Mouse (Mus musculus): Measurements from ENCODE around the gene Dpp7.

Gene Dpp7

DNA sequence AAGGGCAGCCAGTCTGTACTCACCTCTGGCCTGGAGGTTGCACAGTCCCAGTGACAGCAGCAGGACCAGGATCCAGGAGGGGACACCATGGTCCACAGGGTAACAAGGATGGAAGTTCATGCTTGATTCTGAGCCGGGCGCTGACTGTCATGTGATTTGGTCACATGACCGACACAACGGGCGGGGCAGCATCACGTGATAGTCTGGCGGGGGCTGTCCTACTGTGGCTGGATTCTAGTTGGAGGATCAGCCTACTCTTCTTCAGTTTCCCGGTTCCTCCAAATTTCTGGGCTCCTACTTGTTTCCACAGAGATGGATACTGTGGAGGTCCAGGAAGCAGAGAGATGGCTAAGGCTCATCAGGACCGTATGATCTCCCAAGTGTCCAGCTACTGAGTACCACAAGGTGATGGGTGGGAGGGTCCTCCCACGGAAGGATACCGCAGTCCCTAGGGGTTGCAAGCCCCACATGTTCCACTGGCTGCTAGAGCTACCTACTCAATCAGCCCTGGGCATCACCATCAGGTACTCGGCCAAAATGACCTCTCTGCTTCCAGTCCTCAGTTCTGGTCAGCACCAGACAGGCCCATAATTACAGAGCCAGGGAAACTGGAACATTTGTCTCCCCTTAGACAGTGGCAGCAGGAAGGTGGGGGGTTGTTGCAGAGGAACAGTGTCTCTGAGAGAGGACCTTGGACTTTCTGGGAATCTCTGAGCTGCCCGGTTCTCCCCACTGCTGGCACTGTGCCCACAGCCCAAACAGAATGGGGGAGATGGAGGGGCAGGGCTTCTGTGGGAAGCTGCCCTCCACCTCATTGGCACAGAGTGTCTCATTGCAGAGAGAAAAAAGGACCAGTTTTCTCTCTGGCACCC is at the start of gene Dpp7:
TSS of gene Dpp7 (minus strand) at position 152 of the 872 bp plus-strand sequence.
- no peak for DNase-seq (ENCODE audit: extremely low read depth, low read depth, low spot score)

DNA sequence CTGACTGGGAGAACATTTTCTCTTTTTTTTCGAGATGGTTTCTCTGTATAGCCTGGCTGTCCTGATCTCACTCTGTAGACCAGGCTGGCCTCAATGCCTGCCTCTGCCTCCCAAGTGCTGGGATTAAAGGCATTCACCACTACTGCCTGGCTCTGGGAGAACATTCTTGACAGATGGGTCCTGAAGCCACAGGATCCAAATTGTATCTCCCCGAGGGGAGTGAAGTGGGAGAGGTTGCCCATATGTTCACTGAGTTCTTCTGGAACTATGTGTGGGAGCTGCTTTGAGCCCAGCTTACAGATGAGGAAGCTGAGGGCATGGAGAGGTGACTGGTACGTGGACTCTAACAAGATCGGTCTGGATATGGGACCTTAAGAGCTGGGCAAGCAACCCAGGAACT is 47.8 kb upstream of the Dpp7 start:
- no peak for DNase-seq (ENCODE audit: extremely low read depth, low read depth, low spot score)

DNA sequence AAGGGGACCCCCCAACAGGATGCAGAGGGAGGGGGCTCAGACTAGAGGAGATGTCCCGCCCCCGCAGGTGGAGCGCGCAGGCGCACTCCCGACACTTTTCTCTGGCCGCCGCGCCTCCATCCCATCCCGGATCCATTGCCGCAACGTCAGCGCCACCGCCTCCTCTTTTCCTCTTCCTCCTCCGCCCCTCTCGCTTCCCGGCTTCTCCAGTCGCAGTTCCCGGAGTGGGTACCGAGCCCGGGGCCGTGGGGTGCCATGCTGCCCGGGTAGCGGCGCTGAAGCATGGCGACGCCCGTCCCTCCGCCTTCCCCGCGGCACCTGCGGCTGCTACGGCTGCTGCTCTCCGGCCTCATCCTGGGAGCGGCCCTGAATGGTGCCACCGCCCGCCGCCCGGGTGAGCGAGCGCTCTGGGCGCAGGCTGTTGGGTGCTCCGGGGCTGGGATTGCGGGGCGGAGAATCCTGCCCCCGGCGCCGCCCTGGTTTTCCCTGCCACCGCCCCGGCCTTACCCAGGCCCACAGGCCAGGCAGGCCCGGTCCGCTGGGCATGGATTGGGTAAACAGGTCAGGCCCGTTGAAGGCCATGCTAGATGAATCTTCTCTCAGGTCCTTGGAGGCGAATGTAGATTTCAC is 46.9 kb upstream of the Dpp7 start:
- DNase-seq (ENCODE audit: extremely low read depth, low read depth, low spot score) = no peak

DNA sequence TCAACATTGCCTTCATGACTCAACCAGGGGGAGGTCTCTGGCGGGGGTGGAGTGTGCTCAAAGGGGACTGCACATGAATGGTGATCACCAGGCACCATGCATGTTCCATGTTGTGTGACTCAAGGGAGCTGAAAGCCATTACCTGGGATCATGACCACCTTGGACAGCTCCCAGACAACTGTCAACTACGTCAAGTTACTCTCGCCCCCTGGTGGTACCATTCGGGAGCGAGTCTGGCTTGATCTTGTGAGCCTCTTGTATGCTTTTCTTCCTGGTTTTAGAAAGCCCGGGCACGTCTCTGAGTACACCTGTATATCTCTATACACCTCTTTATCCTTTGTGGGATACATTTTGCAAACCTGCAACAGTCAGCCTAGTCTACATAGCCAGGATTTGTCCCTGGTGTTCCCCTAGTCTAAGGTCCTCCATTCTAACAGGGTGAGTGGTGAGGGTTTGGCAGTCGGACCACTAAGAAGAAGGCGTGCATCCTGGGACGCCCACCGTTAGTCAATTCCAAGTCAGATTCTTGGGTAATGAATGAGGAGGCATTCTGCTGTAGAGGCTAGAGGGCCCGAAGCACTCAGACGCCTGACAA is 46.3 kb upstream of the Dpp7 start:
- no peak for DNase-seq (ENCODE audit: extremely low read depth, low read depth, low spot score)

DNA sequence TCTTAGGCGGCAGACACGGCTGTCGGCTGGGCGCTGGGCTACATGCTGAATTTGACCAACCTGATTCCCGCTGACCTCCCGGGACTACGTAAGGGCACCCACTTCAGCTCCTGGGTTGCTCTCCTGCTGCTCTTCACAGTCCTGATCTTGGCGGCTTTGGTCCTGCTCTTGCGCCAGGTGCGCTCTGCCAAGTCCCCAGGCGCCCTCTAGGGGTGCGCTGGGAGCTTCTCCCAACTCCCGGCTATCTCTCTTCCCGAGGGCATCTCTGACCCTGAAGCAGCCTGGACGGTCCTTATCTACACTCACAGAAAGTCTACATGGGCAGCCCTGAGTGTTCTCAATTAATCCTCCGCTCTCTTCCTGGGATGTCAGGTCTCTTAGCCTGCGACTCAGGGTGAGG is 44.6 kb upstream of the Dpp7 start:
- no peak for DNase-seq (ENCODE audit: extremely low read depth, low read depth, low spot score)

DNA sequence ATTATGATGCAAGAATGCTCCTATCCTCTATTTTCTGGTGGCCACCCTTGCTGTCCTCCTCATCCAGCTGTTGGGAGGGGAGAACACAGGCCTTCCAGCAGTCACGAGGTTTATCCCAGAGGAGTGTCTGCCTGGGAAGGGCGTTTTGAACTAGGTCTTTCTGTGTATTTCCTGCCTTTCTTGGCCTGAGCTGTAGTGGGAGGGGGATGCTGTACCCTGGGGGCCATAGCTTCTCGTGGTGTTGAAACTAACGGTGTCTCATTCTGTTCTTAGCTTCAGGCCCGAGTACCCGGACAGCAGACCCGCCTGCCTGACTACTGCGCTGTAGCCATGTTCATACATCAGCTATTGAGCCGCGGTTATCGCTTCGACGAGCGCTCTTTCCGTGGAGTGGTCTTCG is 44.1 kb upstream of the Dpp7 start:
- DNase-seq (ENCODE audit: extremely low read depth, low read depth, low spot score) = no peak

DNA sequence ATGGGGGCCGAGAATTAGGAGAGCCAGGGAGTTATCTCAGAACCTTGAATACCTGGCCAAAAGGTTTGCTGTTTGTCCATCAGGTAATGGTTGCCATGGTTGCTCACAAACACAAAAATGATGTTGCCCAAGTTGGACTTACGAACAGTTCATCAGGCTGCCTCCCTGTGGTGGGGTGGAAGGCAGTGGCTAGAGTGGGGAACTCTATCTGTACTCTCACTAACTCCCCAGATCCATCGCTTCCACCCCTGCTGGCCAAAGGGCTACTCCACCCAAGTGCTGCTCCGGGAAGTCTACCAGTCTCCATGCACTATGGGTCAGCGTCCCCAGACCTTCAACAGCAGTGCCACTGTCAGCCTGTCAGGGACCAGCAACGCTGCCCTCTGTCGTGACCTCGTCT is 42.9 kb upstream of the Dpp7 start, which contains the start of gene Npdc1:
TSS of gene Npdc1 (plus strand) at position 301 of the 400 bp plus-strand sequence.
- DNase-seq (ENCODE audit: extremely low read depth, low read depth, low spot score) = no peak

DNA sequence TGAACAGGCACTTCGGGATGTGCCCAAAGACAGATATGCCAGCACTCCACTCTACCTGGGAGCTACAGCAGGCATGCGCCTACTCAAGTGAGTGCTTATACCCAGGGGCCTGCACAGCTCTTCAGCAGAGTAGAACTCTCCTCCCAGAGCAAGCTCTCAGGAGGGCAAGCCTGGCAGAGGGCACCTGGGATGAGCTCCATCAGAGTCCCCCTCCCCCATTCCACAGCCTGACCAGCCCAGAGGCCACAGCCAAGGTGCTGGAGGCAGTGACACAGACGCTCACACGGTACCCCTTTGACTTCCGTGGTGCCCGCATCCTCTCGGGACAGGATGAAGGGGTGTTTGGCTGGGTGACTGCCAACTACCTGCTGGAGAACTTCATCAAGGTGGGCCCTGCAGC is 41.9 kb upstream of the Dpp7 start:
- DNase-seq (ENCODE audit: extremely low read depth, low read depth, low spot score) = no peak

DNA sequence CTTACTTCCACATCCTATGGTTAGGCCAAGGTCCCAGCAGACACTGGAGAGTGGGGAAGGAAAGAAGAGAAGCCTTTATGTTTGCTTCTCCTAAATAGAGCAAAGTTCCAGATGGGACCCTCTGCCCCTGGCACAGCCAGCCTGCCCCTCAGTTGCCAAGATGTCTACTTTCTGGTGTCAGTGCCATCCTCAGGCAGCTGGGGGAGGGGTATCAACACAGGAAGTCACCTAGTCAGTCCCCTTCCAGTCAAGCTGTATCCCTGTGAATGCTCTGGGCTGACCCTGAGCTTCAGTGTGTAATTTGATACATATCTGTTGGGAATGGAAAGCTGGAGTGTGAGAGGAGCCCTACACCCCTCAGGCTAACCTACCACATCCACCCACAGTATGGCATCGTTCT is 40.9 kb upstream of the Dpp7 start:
- no peak for DNase-seq (ENCODE audit: extremely low read depth, low read depth, low spot score)

DNA sequence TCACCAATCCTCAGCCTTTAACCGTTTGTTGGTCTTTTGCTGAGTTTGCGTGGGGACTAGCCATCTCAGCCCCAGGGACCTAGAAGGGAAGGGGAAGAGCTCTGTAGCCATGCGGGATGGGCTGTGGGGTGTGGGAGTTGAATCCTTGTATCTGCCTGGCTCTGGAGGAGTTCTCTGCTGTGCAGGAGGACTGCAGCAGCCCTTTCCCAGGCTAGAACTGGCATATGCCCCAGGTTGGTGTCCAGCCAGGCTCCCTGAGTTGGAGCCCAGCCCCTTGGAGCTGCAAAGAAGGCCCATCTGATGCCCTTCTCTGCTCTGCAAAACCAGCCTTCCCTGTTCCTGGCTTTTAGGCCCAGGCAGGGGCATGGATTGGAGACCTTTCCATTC is 40.4 kb upstream of the Dpp7 start:
- no peak for DNase-seq (ENCODE audit: extremely low read depth, low read depth, low spot score)

DNA sequence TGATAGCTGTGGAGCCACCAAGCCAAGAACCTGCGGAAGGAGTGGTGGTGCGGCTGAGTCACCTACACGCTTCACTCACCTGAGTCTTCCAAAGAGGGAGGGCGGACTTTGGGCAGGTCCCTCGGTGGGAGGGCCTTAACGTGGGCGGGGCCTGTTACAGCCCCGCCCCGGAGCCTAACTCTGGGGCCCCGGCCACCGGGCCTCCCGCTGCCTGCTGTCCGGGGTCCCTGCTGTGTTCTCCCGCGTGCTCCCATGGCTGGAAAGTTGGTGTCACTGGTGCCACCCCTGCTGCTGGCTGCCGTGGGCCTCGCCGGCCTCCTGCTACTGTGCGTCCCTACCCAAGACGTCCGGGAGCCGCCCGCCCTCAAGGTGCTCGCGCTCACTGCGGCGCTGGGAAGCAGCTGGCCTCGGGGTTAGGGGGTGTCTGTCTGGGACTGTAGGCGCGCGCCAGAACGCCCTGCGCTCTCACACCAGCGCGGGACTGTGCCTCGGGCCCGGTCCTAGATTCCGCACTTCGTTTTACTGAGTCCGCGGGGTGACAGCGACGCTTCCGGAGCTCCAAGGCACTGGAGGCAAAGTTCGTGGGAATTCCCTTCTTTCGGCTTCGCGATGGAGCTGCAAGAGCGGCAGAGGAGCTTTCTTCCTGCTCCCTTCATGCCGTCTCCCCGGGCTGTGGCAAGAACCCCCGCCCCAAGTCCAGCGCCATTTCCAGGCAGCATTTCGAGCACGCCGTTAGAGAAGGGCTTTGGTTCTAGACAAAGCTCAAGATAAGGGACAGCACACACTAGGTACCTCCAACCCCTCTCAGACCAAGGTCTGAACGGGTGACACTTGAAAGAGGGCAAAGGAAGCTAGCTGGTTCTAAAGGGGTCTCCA is 39.8 kb upstream of the Dpp7 start, which contains the start of gene Entpd2:
TSS of gene Entpd2 (plus strand) at position 154 of the 876 bp plus-strand sequence.
- peak; percentile 31 for DNase-seq (ENCODE audit: extremely low read depth, low read depth, low spot score)

DNA sequence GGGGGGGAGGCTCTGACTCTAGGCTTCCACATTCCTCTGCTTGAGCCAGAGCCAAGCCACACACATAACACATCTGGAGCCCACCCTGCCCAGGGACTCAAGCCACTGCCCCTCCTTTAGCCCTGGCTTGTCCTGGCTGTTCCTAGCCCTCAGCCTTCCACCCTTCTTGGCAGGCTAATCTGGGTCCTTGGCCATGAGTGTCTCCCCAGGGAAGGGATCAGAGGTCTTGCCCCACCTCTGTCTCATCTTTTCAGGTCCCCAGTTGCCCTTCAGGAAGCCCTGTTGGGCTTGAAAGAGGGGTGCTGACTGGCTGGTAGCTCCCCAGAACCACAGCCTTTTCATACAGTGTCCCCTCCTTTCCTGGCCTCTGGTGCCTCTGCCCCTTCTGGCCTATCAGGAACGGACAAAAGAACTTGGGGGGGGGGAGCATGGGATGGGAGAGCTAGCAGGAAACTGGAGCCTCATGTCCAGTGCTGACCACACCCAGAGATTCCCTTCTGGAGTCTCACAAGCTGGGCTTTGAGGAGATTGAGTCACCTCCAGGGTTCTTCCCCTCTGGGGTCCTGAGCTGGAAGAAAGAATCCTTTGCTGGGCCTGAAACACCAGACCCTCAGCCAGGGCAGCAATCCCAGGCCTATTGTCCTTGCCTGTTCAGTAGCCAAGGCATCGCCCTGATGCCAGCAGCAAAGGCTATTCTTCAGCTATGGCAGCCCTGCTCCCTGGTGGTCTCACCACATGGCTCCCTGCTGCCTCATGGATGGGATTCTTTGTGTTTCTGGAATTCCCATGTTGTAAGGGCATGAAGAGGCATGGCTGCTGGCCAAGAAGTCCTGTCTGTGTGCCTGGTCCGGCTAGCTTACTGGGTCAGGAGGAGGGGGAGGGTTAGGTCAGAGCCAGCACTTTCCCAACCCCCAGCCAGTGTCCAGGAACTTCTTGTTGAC is 38.4 kb upstream of the Dpp7 start:
- DNase-seq (ENCODE audit: extremely low read depth, low read depth, low spot score) = no peak

DNA sequence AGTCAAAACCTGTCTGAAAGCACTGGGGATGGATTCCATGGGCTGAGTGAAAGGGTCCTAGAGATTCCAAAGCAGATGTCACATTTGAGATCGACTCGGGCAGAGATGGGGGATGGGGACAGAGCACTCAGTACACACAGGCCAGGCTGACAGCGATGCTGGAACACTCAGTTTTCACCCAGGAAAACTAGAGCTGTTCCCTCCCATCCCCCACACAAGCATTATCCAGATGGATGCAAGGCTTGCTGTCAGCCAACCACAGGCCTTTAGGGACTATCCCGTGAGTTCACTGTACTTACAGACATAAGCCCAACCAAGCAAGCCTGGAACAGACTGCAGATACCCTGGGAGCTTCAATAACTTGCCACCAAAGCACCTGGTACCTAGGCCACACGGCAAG is 35.1 kb upstream of the Dpp7 start:
- DNase-seq (ENCODE audit: extremely low read depth, low read depth, low spot score) = no peak

DNA sequence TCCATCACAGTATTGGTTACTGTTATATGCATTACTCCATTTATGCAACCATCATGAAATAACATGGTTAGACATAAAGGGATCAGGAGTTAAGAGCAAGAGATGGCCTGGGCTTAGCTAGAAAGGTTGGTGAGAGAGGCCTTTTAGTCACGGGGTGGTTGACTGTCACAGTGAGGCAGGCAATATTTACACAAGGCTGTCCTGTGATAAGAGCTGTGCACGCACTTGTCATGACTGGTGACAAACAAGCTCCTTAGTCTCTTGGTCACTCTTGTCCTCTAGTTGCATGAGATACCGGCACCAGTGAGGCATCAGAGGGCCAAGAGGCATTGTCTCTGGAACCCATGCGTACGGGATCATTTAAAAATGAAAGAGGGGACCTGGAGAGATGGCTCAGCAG is 28.3 kb upstream of the Dpp7 start:
- no peak for DNase-seq (ENCODE audit: extremely low read depth, low read depth, low spot score)

DNA sequence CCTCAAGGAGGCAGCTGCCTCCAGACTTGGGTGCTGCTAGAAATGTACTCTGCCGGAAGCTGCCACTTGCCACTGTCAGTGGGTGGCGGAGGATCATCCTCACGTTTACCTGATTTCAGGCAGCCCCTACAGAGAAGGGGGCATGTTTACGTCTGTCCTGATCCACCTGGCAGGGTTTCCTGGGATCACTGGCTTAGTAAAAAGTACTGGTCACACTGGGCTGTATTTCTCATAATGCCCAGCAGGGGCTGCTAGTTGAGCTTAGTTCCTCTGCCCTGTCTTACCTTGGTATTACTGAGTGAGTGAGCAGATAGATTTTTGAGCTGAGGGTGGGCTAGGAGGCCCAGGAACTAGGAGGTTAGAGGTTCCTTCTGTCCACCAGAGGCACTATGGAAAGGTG is 20.4 kb upstream of the Dpp7 start:
- DNase-seq (ENCODE audit: extremely low read depth, low read depth, low spot score) = no peak

DNA sequence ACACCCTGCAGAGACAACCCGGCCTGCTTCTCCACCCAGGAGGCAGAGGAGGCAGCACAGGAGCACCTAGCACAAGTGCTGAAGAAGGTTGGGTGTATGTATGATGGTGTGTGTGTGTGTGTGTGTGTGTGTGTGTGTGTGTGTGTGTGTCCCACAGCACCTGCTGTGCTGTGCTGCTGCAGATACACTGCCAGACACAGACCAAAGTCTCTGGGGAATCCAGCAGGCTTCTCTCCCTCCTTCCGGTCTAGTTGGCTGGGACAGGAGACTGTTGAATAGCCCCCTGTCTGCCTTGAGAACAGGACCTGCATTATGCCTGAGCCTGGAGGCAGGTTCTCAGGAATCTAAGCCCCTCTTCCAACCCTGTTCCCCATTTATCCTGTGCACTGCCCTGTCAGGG is 17.3 kb upstream of the Dpp7 start:
- DNase-seq (ENCODE audit: extremely low read depth, low read depth, low spot score) = no peak

DNA sequence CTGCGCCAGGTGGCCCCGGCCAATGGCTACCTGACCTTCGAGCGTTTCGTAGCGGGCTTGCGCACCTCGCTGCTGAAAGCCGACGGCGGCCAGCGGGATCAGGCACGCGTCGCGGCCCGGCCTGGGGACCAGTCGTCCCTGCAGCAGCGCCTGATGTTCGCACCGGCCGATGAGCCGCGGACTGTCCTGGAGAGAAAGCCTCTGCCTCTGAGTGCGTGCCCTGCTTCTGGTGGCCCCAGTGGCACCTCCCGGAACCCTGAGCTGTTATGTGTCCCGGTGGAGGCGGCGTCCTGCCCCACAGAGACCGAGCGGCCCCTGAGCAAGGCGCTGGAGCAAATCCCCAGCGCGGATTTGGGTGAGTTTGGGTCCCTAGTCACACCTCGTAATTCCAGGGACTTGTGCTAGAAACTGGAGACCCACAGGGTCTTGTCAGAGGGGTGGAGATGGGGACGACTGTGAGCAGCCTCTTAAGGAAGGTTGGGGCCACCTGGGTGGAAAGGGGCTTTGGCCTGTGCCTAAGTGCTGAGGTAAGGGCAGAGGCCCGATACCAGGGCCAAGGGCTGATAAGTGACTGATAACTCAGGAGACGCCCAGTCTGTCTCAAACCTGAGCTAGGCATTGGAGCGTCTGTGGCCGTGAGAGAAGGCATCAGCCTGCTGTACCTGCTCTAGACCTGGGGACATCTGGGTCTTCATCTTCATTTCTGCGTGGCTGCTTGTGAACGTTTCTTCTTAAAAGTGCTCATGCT is 16.7 kb upstream of the Dpp7 start:
- DNase-seq (ENCODE audit: extremely low read depth, low read depth, low spot score) = no peak

DNA sequence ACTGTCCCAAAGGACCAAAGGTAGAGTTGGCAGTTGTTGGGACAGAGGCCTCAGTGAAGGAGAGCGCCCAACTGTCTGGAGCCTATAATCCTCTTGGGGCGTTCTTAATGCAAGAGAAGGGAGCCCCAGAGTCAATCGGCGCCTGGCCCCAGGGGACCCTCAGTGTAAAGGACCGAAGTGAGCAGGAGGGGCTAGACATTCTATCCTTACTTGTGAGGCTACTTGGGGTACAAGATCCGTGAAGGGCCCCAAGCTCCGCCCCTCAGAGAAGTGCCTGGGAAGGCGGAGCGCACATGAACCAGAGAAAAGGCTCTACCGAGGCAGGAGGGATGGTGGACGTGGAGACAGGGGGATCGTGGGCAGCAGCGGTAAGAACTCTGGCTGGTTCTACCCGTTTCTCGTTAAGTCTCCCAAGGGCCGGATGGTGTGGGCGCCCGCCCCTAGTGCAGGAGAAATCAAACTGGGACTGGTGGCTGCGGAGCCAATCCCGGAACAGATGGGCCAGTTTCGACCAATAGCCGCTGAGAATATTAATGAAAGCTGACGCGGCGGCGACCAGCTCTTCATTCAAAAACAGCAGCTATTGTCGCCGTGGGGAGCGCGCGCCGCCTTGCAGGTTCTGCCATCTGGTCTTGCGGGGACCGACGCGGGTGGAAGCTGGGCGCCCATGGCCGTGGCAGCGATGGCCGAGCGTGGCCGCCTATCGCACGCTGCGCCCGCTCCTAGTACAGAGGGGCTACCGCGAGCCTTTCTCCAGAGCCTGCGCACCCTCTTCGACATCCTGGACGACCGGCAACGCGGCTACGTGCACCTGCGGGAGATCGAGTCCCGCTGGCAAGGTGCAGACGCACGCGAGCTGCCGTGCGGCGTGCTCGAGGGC is 15.8 kb upstream of the Dpp7 start, which contains the start of gene Sapcd2:
TSS of gene Sapcd2 (plus strand) at position 558 of the 880 bp plus-strand sequence.
- no peak for DNase-seq (ENCODE audit: extremely low read depth, low read depth, low spot score)
